Mouse (Mus musculus): ENCODE results near the gene Eml3.
A peak's percentile ranks its signal among the peaks of the same experiment; 100 is the strongest.
"Not testable (repeated sequence)": the region's sequence is repeated elsewhere in the genome, so short reads cannot be mapped to it uniquely, and the experiment has no call there.

Eml3 gene

GRCm38 (mm10) chr19:8929224-8930088 is at the start of gene Eml3, which contains the start of gene Rom1:
Gene Eml3 (plus strand): TSS chr19:8929552.
Gene Rom1 (minus strand): TSS chr19:8929356.
- peak; percentile 82 for DNase-seq (ENCODE audit: low read depth)

DNA sequence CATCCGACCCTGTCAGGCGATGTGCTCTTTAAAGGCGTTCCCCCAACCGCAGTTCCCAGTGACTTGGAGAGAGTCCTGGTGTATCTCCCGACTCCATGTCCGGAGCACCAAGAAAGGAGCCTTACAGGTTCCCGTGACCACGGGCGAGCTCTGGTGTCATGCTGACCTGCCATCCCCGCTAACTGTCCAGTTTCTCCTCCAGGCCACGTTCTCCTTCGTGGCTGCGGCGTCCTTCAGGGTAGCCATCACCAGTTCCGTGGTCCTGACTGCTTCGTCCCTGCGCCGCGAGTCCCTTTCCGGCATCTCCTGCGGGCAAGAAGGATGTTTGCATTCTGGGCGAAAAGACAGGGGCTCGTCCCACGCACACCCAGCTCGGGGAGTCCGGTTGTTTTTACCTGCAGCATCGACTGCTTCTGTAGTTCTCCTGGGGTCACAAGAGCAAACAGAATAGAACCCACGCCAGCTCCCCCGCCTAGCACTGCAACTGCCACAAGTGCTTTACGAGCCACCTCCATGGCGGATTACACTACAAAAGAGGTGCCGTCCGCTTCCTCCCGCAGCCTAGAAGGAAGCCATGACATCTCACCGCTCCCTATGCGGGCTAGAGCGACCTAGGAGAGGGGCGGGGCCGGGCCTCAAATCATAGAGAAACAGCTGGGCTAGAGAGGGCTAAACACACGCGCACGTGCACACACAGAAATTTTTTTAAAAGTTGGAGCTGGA is 48.9 kb upstream of the Eml3 start, which contains the start of gene Uqcc3:
TSS of gene Uqcc3 (minus strand) at position 613 of the 723 bp plus-strand sequence.
- peak; percentile 94 for DNase-seq (ENCODE audit: low read depth)

- DNase-seq (ENCODE audit: low read depth), result no peak
Measured at GRCm38 (mm10) chr19:8881034-8881392, 48.3 kb upstream of the Eml3 start.

DNA sequence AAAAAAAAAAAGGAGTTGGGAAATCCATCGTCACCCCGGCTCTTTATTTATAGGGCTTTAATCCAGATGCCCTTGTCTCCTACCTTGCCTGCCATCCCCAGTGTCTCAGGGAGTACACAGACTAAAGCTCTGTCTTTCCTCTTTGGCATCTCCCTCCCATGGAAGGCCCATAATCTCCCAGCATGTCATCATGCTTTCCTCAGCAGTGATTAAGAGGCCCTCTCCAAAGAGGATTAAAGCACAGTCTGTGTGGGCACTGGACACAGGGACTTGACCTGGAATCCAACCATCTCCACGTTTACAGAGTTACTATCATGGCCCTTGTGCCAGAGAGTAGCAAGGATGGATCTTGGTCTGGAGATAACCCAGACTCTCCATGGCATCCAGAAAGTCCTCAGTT is 45.7 kb upstream of the Eml3 start, which contains the start of the genes Lbhd1 and Gm49403:
TSS of gene Lbhd1 (plus strand) at position 117 of the 400 bp plus-strand sequence.
TSS of gene Gm49403 (plus strand) at position 315 of the 400 bp plus-strand sequence.
- DNase-seq (ENCODE audit: low read depth), result no peak

GRCm38 (mm10) chr19:8886916-8887584 is 42.3 kb upstream of the Eml3 start:
- DNase-seq (ENCODE audit: low read depth), result peak; percentile 33

- DNase-seq (ENCODE audit: low read depth), result peak; percentile 40
Measured at GRCm38 (mm10) chr19:8887585-8888463, 41.5 kb upstream of the Eml3 start.

DNA sequence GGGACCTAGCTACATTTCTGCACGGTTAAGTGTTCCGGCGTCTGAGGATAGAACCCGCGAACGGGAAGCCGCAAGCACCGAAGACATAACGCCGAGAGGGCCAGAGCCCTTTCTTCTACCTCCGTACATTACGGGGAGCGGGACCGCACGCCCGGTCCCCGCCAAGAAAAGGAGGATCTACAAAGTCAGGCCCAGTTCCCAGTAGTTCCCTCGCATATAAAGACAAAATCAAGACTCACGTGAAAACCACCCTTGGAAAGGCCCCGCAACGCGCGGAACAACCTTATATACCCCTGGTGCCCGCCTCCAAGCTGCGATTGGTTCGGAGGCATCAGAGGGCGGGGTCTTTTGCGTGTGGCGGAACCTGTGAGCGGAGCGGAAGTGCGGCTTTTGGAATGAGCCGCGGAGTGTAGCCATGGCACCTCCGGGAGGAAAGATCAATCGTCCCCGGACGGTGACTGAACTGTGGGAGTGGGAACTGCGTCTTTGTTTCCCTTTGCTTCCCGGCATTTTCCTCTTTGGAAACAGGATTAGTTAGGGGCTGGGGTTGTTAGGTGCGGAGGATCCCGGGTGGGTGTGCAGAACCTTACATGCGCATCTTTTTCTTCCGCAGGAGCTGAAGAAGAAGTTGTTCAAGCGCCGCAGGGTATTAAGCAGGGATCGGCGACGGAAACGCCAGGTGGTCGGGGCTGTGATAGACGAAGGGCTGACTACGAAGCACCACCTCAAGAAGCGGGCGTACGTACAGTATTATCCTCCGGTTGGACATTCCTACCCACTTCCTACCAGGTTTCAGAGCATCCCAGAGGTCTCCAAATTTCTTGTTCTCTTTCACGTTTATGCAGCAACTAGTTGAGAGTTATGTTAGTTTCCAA is 40.6 kb upstream of the Eml3 start, which contains the start of the genes 1810009A15Rik and Gm49416:
TSS of gene 1810009A15Rik (plus strand) at position 343 of the 875 bp plus-strand sequence.
TSS of gene Gm49416 (plus strand) at position 416 of the 875 bp plus-strand sequence.
- peak; percentile 99 for DNase-seq (ENCODE audit: low read depth)

DNA sequence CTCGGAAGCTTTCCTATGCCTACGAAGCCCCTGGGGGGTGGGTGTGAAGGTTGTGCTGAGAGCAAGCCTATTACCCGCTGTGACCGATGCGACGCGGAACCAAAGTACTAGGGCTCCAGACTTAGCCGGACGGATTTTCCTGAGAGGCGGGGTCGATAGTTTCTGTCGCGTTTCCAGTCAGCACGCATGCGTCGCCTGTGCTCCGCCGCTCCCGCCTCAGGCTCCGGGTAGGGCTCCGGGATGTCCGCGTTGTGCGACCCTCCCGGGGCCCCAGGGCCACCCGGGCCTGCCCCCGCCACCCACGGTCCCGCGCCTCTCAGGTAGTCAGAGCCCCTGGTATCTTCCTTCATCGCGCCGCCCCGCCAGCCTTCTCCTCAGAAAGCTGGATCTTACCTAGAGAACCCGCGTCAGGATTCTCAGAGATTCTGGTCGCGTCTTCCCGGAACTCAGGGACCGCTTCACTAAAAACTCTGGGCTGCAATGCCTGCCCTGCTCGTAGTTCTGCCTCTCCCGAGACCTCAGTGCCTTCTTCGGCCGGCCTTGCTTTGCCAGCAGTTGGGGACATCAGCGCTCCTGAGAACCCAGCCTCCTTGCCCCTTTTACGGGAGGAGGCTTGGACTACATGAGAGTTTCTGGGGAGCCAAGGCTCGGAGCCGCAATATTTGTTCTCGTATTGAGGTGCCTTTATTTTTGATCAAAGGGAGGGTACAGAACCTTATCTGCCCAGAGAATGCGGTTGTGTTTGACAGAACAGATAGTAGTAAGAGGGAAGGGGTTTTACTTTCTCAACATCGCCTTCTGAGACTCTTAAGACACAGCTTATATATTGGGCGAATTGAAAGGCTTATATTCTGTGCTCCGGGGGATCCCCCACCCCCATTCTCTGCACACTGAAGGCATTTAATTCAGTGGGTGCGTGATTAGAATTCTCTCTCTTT is 36.3 kb upstream of the Eml3 start, which contains the start of gene Ints5:
TSS of gene Ints5 (plus strand) at position 177 of the 938 bp plus-strand sequence.
- peak; percentile 95 for DNase-seq (ENCODE audit: low read depth)

DNA sequence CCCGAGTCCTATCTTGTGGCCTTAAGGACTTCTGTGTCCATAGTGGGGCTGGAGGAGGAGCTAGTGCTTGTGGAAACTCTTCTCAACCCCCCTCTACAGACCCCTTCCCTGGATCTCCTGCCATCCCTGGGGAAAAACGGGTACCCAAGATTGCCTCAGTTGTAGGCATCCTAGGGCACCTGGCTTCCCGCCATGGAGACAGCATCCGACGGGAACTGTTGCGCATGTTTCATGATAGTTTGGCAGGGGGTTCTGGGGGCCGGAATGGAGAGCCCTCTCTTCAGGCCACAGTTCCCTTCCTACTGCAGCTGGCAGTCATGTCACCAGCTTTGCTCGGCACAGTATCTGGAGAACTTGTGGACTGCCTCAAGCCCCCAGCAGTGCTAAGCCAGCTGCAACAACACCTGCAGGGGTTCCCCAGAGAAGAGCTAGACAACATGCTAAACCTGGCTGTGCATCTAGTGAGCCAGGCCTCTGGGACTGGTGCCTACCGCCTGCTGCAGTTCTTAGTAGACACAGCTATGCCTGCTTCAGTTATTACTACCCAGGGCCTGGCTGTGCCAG is 33.9 kb upstream of the Eml3 start:
- no peak for DNase-seq (ENCODE audit: low read depth)

GRCm38 (mm10) chr19:8896231-8896630 is 33.1 kb upstream of the Eml3 start:
- DNase-seq (ENCODE audit: low read depth), result not testable (repeated sequence)

DNA sequence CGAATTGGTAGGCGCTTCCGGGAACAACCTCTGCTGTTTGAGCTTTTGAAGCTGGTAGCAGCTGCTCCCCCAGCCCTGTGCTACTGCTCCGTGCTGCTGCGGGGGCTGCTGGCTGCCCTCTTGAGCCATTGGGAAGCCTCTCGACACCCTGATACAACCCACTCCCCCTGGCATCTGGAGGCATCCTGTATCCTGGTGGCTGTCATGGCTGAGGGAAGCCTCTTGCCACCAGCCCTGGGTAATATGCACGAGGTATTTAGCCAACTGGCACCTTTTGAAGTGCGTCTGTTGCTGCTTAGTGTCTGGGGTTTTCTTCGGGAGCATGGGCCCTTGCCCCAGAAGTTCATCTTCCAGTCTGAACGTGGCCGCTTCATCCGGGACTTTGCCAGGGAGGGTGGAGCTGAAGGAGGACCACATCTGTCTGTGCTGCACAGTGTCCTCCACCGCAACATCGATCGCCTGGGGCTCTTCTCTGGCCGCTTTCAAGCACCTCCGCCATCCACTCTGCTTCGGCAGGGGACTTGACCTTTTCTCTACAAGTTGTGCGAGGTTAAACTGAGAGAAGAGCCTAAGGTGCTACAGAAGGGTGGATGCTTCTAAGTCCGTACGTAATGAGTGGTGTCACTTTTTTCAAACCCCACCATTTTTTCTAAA is 32.0 kb upstream of the Eml3 start:
- peak; percentile 77 for DNase-seq (ENCODE audit: low read depth)

DNA sequence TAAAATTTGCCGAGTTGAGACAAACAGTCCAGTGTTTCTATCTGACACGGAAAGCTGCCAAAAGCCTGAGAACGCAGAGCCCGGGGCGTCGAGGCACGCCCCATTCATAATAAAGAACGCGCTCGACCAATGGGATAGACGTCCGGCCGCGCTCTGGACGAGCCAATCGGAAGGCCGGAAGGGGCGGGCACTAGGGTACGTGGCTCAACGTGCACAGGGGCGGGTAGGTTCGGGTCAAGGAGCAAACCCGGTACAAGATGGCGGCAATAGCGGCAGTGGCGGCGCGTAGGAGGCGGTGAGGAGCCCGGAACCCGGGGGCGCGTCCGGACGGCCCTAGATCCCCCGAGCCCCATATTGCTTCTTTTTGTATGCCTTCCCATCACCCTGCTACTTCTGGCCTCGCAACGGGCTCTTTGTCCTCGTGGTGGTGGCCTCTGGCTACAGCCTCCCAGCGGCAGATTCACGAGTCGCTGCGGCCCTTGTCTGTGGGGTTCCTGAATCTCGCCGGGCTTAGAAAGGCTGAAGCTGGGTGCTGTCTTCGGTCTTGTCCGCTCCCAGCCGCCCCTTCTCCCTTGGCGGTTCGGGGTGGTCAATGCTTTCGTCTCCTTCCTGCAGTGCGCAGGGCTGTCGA is 31.4 kb upstream of the Eml3 start, which contains the start of gene Ganab:
TSS of gene Ganab (plus strand) at position 207 of the 631 bp plus-strand sequence.
- peak; percentile 99 for DNase-seq (ENCODE audit: low read depth)

DNA sequence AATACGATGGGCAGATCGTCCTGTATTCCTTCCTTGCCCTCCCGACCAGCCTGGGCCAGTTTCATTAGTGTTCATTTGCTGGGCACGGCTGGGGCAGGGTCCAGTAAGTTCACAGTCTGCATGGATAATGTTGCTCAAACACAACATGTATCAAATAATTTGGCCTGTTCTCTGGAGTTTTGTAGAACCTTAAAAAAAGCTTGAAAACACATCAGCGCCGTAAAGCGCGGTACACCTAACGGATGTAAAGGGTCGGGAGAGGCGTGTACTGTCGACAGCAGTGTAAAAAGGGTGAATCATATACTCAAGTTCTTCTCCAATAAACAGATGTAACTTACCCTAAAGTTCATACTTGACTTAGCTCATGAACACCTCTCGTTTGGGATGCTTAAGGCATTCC is 30.8 kb upstream of the Eml3 start:
- DNase-seq (ENCODE audit: low read depth), result peak; percentile 66

- DNase-seq (ENCODE audit: low read depth), result peak; percentile 45
Measured at GRCm38 (mm10) chr19:8899079-8899478, 30.3 kb upstream of the Eml3 start.

DNA sequence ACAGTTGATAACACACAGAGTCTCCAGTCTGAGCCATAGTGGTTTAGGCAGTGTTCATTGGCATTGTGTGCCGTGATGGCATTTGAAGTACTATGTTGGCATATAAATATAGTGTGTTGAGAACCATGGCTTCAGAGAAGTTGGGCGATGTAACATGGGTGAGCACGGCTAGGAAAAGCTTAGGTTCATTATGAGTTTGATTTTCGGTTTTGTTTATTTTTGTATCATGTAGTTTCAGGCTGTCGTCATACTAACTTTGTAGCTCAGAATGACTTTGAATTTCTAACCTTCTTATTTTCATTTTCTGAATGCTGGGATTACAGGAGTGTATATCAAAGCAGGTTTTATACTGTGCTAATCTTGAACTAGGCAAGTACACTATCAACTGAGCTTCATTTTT is 25.9 kb upstream of the Eml3 start:
- DNase-seq (ENCODE audit: low read depth), result no peak

DNA sequence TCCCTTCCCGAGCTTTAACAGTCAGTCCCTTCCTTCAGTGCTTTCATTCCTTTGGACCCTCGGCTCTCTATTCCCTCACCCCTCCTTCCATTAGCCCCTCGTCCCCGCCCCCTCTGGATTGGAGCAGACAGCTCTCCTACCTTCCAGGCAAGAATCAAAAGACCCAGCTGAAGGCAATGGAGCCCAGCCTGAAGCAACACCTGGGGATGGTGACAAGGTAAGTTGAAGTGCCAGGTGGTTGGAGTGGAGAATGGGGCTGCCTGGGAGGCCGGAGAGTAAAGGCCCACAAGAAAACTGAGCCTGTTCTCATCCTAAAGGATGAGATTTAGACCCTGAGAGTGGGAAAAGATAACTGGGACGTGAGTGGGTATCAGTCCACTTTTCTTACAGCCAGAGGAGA is 20.8 kb upstream of the Eml3 start:
- no peak for DNase-seq (ENCODE audit: low read depth)

DNA sequence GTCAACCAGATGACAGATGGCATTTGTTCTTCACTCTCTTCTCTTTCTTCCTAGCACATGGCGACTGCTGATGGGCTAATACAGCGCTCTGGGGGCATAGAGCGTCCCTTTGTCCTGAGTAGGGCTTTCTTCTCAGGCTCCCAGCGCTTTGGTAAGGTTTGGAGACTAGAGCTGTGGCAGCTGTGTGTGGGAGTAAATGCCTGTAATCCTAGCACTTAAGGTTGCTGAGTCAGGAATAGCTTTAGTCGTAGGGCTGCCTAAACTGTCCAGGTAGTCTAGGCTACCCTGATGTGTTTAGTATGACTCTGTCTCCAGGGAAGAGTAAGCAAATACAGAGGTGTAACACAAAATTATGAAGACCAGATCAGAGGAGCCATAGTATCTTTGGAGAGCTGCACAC is 17.5 kb upstream of the Eml3 start:
- DNase-seq (ENCODE audit: low read depth), result no peak
